Mouse (Mus musculus): ENCODE results near the gene Haao.

Haao gene

DNA sequence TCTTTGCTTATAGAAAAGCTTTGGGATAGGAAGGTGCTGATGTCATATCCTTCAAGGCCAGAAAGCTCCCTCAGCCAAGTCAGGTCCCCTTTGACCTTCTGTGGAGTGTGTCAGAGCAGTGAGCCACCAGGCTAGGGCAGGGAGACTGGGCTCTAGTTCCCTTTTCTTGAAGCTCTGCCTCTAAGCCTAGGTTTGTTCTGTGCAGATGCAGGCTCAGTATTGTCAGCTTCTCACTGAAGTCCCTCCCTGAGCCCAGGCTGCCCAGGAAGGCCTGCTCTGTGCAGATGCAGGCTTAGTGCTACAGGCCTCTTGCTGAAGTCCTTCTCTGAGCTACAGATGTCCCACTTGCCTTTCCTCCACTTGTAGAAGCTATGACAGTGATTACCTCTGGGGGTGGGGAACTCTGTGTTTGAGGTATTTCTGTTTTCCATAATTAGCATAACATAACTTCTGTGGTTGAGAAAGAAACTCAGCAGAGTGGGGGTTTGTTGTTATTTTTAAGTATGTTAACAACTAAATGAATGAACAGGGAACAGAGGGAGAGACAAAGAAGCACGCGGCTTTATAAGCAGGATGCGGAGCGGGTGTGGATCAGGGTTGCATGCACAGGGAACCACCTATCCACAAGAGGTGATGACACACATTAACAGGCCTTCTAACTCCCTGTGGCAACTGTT, 17.0 kb downstream of the Haao start:
- DNase-seq: no peak

DNA sequence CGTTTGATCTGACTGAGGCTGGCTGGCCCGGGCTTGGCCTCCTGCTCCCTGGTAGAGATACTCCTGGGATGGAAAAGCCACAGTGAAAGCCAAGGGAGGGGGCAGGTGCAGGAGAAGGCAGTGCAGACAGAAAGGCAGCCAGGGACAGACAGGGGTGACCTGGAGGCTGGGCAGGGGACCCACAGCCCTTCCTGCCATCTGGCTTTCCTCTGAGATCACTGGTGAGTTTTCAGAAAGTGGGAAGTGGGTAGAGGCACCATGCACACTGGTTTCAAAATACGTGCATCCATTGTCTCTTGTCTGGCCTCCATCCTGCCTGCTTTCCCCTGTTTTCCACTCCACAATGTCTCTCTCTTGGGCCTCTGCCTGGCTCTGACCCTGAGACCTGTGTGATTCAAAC, 18.4 kb downstream of the Haao start:
- no peak for DNase-seq

DNA sequence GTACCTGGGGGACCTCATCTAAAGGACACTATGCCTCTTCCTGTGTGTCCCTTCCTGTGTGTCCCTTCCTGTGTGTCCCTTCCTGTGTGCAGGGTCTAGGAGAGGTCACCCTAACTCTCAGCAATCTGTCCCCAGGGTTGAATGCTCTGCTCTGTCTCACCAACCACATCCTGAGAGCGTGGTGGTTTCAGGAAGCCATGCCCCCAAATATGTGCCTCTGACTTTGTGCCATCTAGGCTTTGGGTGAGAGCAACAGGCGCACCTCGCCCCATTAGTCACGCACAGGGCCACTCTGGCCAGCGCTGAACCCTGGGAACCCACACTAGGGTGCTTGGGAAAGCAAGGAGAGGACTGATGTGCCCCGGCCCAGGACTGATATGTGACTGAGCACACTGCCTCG, 23.9 kb downstream of the Haao start:
- DNase-seq: peak; percentile 49

DNA sequence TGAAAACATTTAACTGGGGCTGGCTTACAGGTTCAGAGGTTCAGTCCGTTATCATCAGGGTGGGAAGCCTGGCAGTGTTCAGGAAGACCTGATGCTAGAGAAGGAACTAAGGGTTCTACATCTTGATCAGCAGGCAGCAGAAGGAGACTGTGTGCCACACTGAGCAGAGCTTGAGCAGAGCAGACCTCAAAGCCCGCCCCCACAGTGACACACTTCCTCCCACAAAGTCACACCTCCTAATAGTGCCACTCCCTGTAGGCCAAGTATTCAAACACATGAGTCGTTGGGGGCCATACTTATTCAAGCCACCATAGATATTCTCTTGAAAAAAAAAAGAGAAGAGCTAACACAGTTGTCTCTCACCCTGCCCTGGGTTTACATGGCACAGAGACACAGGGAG, 25.9 kb downstream of the Haao start:
- no peak for DNase-seq

DNA sequence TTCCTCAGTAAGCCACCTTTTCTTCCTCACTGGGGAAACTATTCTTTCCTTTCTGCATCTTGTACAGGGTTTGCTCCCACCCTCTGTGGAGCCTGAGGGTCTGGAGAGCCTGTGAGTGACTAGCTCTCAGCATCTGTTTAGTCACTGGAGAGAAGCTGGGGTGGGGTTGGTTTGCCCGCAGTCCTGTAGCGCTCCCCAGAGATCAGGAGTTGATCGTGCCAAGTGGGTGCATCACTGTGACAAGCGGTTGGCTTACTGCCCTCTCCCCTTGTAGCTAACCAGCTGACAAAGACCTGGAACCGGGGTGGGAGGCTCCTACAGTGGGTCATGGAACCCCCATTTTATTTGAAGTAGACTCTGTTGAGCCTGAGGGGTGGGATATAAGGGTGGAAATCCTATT, 27.1 kb downstream of the Haao start:
- no peak for DNase-seq

DNA sequence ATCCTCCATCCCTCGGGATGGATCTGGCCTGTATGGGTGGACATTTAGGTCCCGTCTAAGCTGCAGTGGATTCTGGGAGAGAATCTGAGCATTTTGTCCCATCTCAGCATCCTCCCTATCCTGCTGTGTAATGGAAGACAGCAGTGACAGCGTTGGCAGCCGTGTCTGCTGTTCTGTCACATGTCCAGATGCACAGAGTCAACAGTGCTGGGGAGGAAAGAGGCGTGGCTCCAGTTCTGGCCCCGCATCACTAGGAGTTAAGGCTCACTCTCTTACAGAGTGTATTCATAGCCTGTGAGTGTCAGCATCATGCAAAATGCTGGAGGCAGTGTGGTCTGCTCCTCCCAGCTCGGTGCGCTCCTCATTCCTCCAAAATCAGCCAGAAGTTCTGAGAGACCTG, 28.3 kb downstream of the Haao start:
- DNase-seq: no peak

DNA sequence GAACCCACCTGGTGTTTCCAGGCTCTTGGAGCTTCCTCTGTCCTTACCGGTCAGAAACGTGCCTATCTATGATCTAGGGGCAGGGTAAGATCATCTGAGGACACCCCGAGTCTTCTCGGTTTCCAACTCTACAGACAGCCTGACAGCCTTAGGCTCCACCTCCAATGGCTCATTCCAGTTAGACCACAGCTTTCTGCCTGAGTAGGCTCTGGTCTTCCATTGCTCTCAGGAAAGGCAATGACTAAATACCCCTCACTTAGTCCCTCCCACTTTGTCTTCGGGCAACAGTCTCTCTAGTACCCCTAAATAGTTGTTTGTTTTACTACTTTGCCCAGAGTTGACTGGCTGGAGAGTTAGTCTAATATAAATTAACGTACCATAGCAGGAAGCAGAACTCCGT, 30.8 kb downstream of the Haao start:
- no peak for DNase-seq

DNA sequence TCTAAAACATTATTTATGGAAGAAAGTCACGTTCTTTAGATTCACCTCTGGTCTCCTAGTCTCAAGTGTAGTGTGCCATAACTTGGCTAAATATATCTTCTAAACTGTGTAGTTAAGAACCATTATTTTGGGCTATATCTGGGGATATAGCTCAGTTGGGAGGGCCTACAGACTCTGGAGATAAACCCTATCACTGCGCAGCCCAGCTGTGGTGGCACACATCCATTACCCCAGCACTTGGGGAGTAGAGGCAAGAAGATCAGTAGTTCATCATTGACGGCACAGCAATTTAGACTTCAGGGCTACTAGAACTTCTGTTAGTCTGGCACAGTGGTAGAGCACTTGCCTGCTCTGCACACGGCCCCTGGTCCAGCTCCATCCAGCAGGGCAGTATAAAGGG, 34.7 kb downstream of the Haao start:
- no peak for DNase-seq

DNA sequence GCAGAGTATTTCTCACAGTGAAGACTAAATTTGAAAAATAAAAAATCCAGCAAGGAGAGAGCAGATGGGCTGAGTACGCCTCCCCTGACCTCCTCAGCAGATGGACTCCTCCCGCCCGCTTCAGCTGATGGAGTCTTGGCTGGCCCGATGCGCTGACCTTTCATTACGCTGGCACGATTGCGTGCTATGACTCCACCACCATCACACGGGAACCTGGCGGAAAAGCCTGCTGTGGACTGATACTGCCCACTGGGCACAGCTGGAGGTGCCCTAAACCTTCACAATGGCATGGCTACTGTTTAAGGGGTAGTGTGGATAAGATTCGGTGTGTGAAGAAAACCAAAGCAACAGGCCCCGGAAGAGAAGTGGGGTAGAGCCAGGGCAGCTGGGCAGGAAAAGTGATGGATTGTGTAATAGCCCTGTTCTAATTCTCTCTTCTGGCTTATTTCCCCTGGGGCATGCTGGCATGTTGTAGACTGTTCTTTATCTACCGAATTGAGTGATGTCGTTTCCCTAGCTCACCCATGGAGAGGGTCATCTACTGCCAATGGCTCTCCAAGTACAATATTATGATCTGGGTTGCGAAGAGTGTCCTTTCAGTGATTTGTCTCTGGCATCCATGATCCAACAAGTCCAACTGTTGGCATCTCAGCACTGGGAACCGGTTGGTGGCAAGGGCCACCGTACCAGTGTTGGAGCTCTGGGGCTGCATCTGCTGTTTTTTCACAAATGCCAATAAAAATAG, 35.4 kb downstream of the Haao start:
- no peak for DNase-seq

DNA sequence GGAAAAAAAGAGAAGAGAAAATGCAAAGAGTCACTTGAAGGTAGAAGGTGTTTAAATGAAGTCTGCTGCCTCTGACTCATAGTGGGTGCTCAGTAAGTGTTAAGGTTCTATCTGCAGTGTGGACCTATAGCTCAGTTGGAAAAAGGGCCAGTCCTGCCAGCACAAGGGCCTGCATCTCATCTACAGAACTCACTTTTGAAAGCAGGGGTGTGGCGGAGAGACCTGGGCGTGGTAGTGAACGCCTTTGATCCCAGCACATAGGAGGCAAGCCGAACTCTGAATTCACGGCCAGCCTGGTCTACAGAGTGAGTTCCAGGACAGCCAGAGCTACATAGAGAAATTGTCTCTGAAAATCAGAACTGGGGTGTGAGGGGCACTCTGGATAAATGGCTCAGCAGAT, 37.5 kb downstream of the Haao start:
- DNase-seq: no peak

DNA sequence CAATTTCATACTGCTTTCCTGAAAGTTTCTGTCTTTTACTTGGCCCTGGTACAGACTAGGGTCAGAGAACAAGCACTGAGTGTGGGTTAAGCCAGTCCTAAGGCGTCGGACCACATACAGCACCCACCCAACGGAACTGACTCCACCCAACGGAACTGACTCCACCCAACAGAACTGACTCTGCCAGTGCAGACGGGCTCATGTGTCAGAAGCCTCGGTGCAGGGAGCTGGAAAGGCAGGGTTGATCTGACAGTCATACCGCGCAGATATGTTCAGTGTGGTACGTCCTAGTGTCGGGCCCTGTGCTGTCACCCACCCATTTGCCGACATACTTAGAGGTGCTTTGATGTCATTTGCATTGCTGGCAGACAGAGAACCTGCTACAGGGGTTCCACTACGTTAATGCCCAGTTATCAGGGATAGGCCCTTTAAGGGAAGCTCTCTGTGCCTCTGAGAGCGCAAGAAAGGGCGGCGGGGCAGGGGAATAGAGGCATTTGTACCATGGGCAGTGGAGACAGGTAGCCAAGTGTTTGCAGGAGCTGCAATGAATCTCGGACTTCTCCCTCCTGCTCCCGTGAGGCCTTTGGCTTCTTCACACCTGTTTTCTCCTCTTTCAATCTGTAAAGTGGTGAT, 38.5 kb downstream of the Haao start:
- DNase-seq: no peak

DNA sequence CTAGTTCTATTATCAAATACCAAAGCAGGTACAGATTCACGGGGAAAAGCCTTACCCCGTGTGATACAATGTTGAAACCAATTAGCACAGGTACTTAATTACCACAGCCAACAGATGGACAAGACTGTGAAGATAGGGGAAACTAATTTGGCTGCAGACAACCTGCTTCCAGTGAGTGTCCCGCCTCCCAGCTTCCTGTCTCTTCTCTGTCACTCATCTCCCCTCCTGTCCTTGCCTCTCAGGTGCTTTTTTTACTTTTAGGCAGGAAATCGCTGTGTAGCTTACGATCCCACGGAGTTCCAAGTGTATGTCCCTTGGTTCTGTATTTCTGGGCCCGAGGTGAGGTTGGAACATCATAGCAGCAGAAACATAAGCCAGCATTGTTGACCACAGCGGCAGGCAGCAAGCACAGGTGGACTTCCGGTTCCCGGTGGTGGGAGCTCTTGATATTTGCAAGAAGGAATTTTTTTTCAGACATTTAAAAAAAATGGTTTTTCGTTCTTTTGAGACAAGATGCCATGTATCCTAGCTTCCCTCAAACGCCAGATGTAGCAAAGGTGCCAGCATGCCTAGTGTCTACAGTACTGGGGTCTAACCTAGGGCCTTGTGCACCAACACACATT, 39.2 kb downstream of the Haao start:
- no peak for DNase-seq

DNA sequence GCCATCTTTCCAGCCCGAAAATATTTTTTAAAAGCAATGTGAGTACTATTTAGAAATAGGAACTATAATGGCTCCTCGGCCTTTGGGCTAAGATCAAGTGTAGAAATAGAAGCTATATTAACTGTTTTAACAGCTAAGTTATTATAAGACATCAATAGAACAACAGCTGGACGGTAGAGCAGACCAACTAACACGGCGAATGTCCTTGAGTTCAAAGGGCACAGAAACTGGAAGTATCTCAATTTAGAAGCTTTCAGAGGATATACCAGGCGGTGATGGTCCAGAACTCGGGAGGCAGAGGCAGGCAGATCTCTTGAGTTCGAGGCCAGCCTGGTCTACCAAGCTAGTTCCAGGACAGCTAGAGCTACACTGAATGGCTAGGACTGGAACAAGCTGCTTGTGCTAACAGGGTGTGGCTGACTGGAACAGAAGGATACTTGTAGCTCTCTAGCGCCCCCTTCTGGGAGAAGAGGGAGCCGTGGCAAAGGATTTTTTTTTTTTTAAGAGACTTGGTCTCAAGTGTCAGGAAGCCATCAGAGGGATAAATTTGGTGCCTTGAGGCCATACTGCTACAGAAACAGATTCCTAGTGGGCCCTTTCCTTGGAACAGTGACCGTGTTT, 39.9 kb downstream of the Haao start:
- peak; percentile 77 for DNase-seq

DNA sequence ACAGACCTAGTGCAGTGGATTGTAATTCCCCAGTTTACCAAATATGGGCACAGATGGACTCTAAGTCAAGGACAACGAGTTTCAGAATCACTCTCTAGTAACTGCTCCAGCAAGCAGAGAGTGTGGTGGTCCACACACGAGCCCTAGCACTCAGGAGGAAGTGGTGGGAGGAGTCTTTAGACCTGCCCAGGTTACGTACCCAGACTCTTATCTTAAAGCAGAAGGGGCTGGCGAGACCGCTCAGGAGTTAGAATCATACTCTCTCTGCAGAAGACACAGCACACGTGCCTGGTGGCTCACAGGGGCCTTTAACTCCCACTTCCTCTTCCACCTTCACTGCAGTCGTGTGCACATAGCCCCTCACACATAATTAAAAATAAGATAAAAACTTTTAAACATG, 40.4 kb downstream of the Haao start:
- peak; percentile 37 for DNase-seq

DNA sequence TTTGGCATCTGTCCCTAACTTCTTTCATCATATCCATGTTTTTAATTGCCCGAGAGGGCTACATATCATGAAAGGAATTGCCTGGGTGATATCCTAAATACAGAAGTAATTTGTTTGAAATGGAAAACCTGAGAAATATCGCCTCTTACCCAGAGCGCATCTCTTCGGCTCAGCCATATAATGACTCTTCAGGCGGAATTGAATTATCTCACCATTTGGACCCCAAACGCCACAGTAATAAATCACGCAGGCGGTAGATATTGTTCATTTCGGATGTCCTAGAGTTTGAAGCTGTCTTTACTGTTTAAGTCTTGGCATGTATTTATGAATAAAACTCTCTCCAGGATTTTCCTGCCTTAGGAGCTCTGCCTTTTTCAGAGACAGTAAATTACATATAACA, 42.7 kb downstream of the Haao start:
- no peak for DNase-seq

DNA sequence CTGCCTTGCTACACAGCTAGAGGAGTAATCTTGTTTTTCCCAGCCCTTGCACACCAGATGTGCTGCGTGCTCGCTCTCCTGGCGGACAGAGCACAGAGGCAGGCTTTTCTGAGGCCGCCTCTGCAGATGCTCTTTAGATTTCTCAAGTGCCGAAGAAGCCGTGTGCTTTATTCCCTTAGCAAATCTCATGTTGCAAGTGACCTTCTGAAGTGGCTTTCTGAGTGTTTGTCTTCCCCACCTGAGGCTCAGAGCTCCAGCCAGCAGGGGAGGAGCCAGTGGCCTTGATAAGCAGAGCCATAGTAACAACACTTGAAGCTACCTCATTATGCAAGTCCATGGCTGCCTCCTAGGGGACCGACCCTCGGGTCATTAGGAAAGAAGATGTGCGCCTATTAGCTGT, 43.8 kb downstream of the Haao start:
- no peak for DNase-seq

DNA sequence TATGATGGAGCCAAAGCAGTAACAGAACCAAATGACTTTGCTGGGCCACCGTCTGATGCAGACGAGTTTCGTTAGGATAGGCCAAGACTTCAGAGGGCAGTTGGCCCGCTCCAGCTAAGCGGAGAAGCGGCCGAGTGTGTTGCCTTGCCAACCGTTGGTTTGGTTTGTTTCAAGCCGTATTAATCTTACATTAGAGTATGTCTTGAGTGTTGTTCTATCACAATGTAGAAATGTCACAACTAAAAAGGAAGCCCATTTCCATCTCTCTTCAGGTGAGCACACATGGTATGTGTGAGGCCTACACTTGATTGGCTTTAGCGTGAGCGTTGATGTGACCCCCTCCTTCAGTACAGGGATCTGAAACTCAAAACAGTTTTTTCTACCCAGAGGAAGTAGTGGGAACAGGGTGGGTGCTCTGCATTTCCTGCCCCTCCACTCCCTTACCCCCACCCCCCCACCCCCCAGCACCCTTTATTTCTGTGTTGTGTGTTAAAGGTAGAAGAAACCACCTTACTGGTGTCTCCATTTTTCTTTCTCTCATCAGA, 48.2 kb downstream of the Haao start:
- no peak for DNase-seq

DNA sequence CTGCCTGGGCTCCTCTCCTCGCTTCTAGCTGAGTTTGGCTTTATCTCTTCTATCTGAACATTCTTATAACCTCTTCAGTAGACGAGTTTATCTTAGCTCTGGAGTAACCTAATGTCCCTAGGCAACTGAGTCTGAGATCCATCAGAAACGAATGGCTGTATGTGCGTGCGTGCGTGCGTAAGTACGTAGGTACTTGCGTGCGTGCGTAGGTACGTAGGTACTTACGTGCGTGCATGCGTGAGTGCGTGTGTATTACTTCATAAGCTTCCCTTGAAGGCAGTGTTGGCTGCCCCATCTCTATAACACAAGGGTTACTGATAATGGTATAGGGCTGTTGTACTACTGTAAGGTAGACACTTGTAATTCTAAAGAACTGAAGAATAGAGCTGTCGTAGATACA, 52.6 kb downstream of the Haao start:
- DNase-seq: no peak

DNA sequence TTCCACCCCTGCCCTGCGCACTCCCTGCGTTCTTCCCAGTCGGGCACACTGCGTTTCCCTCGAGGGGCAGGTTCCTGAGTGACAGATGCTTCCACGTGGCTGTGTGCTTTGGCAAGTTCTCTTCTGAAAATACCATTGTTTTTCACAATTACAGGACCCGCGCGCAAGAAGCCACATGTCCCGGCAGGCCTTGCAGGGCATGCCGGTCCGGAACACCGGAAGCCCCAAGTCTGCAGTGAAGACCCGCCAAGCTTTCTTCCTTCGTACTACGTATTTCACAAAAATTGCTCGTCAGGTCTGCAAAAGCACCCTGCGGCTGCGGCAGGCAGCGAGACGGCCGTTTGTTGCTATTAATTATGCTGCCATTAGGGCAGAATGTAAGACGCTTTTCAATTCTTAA, 55.4 kb downstream of the Haao start:
- no peak for DNase-seq

DNA sequence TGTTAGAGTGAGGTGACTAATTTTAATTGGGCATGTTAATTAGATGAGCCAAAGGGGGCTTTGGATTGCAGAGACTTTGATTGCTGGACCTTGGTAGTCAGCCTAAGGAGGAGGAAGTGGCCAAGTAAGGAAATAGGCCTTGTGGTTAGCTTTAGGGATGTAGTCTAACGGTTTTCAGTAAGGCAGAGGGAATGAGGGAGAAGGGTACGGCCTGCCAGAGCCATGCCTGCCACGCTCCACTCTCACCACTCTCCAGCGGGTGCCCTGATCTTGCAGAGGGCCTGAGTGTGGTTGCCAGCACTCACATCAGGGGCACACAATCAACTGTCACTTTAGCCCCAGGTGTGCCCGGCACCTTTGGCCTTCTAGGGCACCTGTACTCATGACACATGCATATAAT, 57.6 kb downstream of the Haao start:
- no peak for DNase-seq

DNA sequence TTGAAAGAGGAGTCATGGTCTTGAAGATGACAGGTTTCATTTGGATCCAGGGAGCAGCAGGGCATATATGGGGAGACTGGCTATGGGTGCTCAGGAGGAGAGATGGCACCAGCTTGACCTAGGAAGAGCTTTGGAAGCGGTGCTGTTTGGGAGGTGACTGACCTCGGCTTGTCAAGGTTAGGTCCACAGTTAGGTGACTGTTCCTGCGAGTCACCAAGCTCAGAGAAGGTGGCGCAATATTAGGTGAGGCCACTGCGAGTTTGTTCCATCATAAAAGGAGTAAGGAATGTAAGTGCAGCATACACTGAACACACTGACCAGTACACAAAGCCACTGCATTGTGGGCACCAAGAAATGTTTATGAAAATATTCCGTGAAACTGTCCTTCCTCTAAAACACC, 61.3 kb downstream of the Haao start:
- DNase-seq: no peak

DNA sequence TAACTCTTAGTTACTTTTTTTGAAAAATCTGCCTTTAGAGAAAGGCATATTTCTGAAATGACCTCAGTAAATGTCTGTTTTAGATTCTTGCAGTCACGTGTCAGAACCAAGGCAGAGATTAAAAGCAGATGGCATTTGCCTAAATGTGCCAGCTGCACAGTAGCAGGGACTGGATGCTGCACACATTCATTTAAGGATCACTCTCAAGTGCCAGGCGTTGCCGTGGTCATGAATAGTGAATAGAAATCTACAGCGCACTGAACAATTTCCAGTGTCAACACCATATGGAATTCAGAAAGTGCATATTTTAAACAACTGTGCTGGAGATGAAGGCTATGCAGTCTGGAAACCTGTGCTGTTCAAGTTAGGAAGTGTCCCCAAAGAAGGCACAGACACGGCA, 65.0 kb downstream of the Haao start:
- no peak for DNase-seq
